Mouse (Mus musculus) urinary bladder, postnatal 14 days (tissue): ENCODE measurements around the gene Mcf2.

Experiments used
- DNase-seq: peaks from one replicate; pipeline ENCODE4 v3.0.0; 2021; ENCODE audit warnings: low spot score

The Mcf2 gene

GRCm38 (mm10) chrX:60178744-60179458, at the start of gene Mcf2:
Gene Mcf2 (minus strand): TSS chrX:60179089.
- DNase-seq = peak; percentile 2

DNA sequence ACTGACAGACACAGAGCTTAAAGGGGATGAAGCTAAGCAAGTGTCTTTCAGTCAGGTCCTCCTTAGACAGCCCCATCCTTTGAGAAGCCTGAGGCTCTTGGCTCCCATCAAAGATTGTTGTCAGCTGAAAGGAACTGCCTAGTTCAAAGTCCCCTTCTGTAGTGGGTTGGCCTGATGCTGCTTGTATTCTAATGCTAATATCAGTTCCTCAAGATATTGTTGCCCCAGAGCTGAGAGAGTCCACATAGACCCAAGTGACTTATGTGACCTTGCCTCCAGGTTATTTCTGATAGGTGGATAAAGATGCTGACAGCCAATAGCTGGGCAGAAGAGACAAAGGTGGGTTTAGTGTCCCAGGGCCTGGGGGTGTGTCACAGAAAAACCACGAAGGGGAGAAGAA, 8.8 kb upstream of the Mcf2 start:
- DNase-seq = no peak

- no peak for DNase-seq
Measured at GRCm38 (mm10) chrX:60182611-60183010, 3.7 kb upstream of the Mcf2 start.

DNA sequence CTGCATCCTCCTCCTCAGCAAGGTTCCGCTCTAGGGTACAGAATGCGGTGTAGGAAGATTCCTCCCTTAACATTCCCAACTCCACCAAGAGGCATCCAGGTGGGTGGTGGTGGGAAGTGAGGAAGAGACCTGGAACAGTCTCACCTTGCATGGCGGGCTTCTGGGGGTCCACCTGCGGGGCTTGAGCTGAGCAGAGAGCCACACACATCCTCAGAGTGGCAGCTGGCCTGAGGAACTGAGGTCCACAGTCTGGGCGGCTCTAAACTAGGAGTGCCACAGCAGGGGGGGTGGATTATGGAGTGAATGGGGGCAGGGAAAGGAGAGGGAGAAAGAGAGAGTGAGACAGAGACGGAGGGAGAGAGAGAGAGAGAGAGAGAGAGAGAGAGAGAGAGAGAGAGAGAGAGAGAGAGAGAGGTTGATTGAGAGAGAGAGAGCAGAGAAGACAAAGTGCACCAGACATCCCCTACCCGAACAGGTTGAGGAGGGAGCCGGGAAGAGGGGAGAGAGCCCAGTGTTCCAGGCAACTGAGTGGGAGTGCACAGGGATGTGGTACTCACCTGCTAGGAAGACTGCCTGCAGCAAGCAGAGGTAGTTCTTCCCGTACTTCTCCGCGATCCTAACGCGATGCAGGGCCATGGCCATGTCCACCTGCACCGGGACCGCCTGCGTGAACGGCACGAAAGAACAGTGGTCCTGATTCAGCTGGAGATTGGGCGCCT, 705 bp downstream of the Mcf2 start:
- DNase-seq = no peak

DNA sequence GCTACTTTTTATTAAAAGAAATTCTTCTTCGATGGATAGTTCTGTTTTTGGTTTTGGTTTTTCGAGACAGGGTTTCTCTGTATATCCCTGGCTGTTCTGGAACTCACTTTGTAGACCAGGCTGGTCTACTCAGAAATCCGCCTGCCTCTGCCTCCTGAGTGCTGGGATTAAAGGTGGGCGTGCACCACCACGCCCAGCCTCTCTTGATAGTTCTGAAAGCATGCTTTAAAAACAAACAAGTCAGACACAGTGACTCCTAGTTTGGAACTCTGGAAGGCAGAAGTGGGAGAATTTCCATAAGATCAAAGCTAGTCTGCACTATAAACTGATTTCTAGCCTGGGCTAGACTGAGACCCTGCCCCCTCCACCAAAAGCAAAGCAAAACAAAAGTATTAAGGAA, 8.8 kb downstream of the Mcf2 start:
- no peak for DNase-seq

DNA sequence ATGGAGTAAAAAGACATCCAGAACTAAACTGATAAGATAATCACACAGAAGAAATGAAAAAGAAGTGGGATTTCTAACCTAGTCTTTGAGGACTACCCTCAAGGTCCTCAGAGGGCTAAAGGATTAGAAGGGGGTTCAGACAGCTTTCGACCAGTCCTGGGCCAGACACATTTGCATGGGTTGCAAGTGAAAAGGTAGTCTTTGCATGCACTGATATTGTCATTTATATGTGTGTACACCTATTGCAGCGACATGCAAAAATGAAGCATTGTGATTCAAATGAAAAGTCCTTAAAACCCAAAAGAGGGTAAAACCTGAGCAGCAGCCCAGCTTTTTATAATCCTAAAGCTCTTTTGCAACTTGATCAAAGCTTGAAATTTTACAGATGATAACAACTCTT, 9.4 kb downstream of the Mcf2 start:
- DNase-seq = no peak

- no peak for DNase-seq
Measured at GRCm38 (mm10) chrX:60168796-60169195, 10.1 kb downstream of the Mcf2 start.

DNA sequence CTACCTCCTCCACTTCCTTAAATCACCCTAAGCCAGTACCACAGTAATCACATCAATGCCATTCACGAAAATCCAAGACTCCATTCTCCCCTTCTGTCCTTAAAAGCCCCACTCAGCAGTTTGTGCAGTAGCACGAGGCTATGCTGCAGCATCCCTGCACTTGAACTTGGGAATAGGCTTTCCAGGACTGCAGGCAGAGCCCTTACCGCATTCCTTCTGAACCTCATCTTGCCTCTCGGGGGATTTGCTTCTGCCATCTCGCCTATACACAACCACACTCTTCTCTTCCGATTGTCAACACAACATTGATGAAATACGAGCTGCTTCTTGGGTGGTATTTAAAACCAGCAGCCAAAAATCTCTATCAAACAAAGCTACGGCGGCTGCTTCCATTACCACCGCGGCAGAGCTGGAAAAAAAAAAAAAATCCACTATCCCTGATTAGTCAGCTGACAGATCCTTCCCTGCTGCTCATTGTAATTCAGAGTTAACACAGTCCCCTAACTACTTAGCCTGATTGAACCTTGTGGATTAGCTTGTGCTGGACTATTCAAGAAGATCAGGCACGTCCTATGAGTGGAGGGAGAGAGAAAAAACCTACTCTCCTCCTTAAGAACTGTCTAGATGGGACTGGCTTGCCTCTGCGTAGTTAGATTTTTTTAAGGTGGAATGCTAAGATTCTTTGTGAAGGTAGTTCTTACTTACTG, 31.5 kb downstream of the Mcf2 start:
- no peak for DNase-seq

- DNase-seq = no peak
Measured at GRCm38 (mm10) chrX:60075359-60075758, 103.5 kb downstream of the Mcf2 start.

- no peak for DNase-seq
Measured at GRCm38 (mm10) chrX:60055185-60055584, 123.7 kb downstream of the Mcf2 start.

GRCm38 (mm10) chrX:60054745-60055144, 124.1 kb downstream of the Mcf2 start:
- no peak for DNase-seq

- peak; percentile 3 for DNase-seq
Measured at GRCm38 (mm10) chrX:60026654-60027053, 152.2 kb downstream of the Mcf2 start.

DNA sequence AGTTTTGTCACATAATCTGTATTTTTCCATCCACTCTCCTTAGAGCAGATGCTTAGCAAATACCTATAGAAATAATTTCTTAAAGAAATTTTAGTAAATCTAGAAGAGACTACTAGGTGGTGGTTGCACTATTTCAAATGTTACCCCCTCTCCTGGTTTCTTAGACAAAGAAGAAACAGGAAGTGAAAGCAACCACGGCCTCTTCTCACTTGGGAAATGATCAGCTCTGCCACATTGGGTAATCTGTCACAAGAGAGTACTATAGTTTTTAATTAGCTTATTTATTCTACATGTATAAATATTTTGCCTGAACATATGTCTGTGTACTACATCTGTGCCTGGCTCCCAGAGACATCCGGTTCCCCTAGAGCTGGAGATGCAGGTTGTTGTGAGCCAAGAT, 157.3 kb downstream of the Mcf2 start:
- no peak for DNase-seq

GRCm38 (mm10) chrX:60021007-60021406, 157.9 kb downstream of the Mcf2 start:
- DNase-seq = no peak

- DNase-seq = no peak
Measured at GRCm38 (mm10) chrX:60014588-60014987, 164.3 kb downstream of the Mcf2 start.

- peak; percentile 15 for DNase-seq
Measured at GRCm38 (mm10) chrX:60013084-60013676, 165.7 kb downstream of the Mcf2 start.
